Mouse (Mus musculus): ENCODE data around the gene Ttll8. TPM values are rescaled to one million over a fixed set of nuclear protein-coding genes. Genes with fewer than 3 reads are reported as not detected.

The Ttll8 gene
- polyA plus RNA-seq, 1 experiment from 2014 or later = not detected

DNA sequence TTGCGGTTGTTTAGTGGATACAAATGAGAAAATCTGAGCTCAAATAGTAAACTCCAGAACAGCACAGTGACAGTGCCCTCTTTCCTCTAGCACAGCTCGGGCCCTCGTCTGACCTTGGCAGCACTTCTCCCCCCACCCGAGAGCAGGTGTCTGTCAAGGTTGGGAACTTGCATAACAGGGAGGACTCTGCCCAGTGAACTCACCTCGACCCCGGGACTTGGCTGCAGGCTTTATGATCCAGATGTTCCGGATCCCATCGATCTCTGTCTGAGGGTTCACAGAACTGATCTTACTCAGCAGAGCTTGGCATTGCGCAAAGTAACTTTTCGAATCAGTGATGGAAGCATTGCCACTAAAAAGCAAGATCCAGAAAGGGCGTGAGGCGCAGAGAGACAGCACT, 34.9 kb downstream of the Ttll8 start:
- ATAC-seq = no peak

DNA sequence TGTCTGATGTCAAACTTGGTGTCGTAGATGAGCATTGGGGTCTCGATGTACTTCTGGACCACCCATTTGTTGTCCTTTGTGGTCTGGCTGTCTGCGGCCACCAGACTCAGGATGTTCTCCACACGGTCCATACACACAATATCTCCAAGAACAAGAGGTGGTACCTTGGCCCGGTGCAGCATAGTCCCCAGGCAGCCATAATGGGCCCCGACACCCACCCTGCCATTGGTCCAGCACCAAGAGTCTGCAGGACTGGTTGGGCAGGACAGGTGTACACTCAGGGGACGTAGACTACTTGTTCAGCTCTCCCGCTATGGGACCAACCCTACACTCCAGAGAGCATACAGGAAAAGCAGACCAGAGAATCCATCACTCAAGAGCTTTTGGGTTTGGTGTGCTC, 37.1 kb downstream of the Ttll8 start:
- 95% methylated on average over 8 of the region's 8 CpGs for WGBS
- no peak overlapping the region for H3K4me3 ChIP-seq (replicated peaks)
- H3K4me2 ChIP-seq (replicated peaks) = no peak overlapping the region
- no peaks in the 10 kb centered on the region for H3K36me3 ChIP-seq
- no peak overlapping the region for H3K27ac ChIP-seq
- no peaks in the 10 kb centered on the region for H3K9me3 ChIP-seq
- 0 out of 2 replicates have a peak, but pooled peaks cover 3% of the 10 kb centered on the region for H3K4me1 ChIP-seq (replicated peaks)
- H3K9ac ChIP-seq (replicated peaks) = no peak overlapping the region
- H3K27me3 ChIP-seq = no peaks in the 10 kb centered on the region
- no peak for ATAC-seq

More for the DNA sequence above, 34.9 kb downstream of the Ttll8 start:
- Histone ChIP-seq H3K36me3 (no peaks in the 10 kb centered on the region), H3K9me3 (no peaks in the 10 kb centered on the region), H3K9ac (replicated peaks) (no peak overlapping the region), H3K27me3 (no peaks in the 10 kb centered on the region), H3K4me3 (replicated peaks) (no peak overlapping the region), H3K4me2 (replicated peaks) (no peak overlapping the region), H3K27ac (no peak overlapping the region), H3K4me1 (replicated peaks) (0 out of 2 replicates have a peak, but pooled peaks cover 3% of the 10 kb centered on the region)
- WGBS = 86% methylated on average over 12 of the region's 12 CpGs

DNA sequence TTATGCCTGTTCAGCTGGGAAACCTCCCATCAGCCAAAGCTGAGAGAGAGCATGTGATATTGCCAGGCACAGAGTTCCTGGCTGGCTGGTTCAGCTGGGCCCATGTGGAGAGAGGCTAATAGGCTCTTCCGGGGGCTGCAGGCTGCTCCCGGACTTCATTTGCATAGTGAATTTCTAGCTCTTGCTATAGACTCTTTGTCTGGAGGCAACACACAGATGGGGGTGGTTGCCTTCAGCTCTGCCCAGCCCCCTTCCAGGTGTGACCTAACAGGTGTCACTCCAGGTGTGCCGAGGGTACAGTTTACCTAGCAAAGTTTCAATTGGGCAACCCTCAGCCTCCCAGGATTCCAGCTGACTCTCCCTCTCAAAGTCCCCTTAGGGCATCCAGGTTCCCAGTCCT, 37.9 kb downstream of the Ttll8 start:
- no peak overlapping the region for H3K27ac ChIP-seq
- H3K4me1 ChIP-seq (replicated peaks) = 0 out of 2 replicates have a peak, but pooled peaks cover 3% of the 10 kb centered on the region
- ATAC-seq = no peak
- H3K36me3 ChIP-seq = no peaks in the 10 kb centered on the region
- H3K9me3 ChIP-seq = no peaks in the 10 kb centered on the region
- no peak overlapping the region for H3K4me3 ChIP-seq (replicated peaks)
- H3K4me2 ChIP-seq (replicated peaks) = no peak overlapping the region
- WGBS = 53% methylated on average over 3 of the region's 3 CpGs
- no peaks in the 10 kb centered on the region for H3K27me3 ChIP-seq
- no peak overlapping the region for H3K9ac ChIP-seq (replicated peaks)

DNA sequence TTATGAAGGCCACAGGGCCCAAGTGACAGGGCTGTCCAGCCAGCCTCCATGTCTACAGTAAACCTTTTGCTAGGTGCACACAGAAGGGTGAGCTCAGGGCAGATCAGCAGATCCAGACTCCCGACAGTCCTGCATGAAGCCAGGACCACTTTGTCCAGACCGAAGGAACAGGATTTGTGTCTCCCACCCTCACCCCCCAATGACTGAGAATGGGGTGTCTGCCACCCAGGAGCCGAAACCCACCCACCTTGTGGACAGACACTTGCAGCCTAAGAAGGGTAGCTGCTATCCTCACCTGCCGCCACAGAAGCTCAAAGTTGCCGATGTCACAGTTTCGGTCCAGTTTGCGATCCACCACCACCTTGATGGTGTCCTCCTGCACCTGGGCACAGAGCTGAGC, 39.2 kb downstream of the Ttll8 start:
- H3K4me2 ChIP-seq (replicated peaks) = no peak overlapping the region
- no peak overlapping the region for H3K9ac ChIP-seq (replicated peaks)
- WGBS = 97% methylated on average over 7 of the region's 7 CpGs
- no peaks in the 10 kb centered on the region for H3K9me3 ChIP-seq
- 0 out of 2 replicates have a peak, but pooled peaks cover 3% of the 10 kb centered on the region for H3K4me1 ChIP-seq (replicated peaks)
- no peak overlapping the region for H3K27ac ChIP-seq
- H3K36me3 ChIP-seq = no peaks in the 10 kb centered on the region
- H3K4me3 ChIP-seq (replicated peaks) = no peak overlapping the region
- ATAC-seq = no peak
- H3K27me3 ChIP-seq = no peaks in the 10 kb centered on the region

DNA sequence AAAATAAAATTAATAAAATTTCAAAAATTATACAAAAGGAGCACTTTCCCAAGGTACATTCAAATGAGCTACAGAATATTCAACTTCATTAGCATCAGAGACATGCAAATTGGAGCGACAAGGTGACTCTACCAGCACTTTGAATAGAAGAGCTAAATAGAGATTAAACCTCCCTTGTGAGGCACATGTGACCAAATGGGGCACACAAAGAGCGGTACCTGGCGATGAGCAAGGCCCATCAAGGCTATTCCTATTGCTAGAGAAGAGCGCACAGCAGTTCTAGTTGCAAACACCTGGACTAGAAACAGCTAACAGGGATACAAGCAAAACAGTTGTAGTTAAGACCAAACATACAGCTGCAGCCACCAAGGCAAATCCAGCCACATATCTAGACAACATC, 47.9 kb downstream of the Ttll8 start:
- no peak for ATAC-seq
- no peak overlapping the region for H3K4me2 ChIP-seq (replicated peaks)
- 70% methylated on average over 4 of the region's 4 CpGs for WGBS
- H3K9me3 ChIP-seq = no peaks in the 10 kb centered on the region
- no peaks in the 10 kb centered on the region for H3K27me3 ChIP-seq
- no peak overlapping the region for H3K4me3 ChIP-seq (replicated peaks)
- no peaks in the 10 kb centered on the region for H3K36me3 ChIP-seq
- no peak overlapping the region for H3K9ac ChIP-seq (replicated peaks)
- no peak overlapping the region for H3K27ac ChIP-seq
- H3K4me1 ChIP-seq (replicated peaks) = no peaks in the 10 kb centered on the region

DNA sequence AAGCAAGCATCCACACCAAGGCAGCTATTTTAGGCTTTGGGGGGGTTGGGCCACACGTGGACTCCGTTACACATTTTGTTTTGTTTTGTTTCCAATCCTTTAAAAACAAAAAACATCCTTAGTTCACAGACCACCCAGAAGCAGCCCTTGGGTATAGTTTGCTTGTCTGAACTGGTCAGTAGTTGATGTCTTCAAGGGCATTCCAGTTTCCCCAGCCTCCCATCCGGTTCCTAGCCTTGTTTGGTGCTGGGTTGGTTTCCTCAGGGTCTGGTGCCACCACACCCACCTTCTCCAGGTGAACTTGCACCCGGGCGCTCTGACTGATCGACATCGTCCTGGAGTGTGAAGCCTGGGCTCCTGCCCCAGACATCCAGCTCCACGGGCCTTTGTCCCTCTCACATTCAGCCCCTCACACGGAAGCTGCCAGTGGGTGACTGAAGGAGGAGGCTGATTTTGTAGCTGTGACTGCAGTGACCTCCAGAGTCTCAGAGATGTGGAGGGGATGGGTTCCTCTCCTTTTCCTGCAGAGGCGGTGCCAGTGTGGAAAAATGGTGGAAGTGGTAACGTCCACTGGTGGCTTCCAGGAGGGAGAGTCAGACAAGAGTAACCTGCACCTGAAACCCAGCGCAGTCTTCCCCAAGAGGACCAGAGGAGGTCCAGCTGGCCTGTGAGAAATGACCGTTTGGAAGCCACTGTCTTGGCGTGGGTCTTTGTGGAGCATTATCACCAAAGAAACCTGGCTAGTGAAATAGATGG, 50.0 kb downstream of the Ttll8 start:
- H3K36me3 ChIP-seq = no peaks in the 10 kb centered on the region
- H3K9me3 ChIP-seq = no peaks in the 10 kb centered on the region
- ATAC-seq = no peak
- H3K27ac ChIP-seq = no peak overlapping the region
- WGBS = 90% methylated on average over 14 of the region's 14 CpGs
- no peaks in the 10 kb centered on the region for H3K27me3 ChIP-seq
- H3K4me2 ChIP-seq (replicated peaks) = no peak overlapping the region
- no peak overlapping the region for H3K4me3 ChIP-seq (replicated peaks)
- no peaks in the 10 kb centered on the region for H3K4me1 ChIP-seq (replicated peaks)
- H3K9ac ChIP-seq (replicated peaks) = no peak overlapping the region

DNA sequence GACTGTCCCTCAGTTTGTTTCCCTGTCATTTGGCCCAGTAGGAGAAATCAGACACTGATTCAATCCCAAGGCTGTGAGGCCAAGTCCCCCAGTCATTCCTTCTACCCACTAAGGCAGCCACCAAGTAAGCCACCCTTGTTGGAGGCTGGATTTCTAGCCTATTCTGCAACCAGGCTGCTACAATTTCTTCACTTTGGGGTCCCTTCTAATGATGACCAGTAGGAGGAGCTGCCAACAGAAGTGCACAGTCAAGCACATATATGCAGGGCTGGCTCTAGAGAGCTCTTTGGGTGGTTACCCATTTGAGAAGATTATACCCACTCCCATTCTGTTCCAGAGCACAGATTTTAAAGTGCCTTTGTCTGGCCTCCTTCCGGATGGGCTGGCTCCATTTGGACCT, 51.1 kb downstream of the Ttll8 start:
- Histone ChIP-seq H3K9ac (replicated peaks) (no peak overlapping the region), H3K27ac (no peak overlapping the region), H3K4me1 (replicated peaks) (no peaks in the 10 kb centered on the region), H3K4me2 (replicated peaks) (no peak overlapping the region), H3K4me3 (replicated peaks) (no peak overlapping the region), H3K9me3 (no peaks in the 10 kb centered on the region), H3K27me3 (no peaks in the 10 kb centered on the region), H3K36me3 (no peaks in the 10 kb centered on the region)
- WGBS = 76% methylated on average over 1 of the region's 1 CpGs
- ATAC-seq = no peak

DNA sequence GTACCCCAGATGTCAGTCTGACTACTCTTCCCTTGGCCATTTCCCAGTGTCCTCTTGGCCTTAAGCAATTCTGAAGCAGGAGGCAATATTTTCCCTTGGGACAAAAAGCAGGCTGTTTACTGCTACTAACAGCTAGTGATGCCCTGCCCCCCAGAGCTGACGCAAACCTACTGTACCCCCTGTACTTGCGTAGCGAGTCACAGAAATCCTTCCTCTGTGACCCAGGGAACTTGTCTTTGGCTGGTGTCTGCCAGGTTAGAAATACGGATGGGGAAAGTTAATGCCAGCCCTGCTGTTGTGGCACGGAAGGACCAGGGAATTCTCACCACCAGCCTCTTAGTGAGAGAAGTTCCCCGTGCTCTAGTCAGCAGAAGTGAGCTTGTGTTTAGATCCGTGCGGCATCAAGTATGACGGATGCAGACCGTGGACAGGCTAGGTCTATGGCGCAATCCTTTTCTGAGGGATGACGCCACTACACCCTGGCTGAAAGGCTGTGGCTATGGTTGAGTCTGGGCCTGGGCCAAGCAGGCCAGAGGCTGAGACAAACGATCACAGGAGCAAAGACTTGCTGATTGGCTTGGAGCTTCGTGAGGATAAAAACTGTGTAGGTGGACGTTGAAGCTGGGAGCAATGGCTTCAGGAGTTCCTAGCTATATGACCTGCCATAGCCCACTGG, 51.9 kb downstream of the Ttll8 start:
- no peak for ATAC-seq
- Histone ChIP-seq H3K4me3 (replicated peaks) (no peak overlapping the region), H3K36me3 (no peaks in the 10 kb centered on the region), H3K4me2 (replicated peaks) (no peak overlapping the region), H3K9me3 (no peaks in the 10 kb centered on the region), H3K27ac (no peak overlapping the region), H3K4me1 (replicated peaks) (no peaks in the 10 kb centered on the region), H3K9ac (replicated peaks) (no peak overlapping the region), H3K27me3 (no peaks in the 10 kb centered on the region)
- WGBS = 90% methylated on average over 15 of the region's 15 CpGs

DNA sequence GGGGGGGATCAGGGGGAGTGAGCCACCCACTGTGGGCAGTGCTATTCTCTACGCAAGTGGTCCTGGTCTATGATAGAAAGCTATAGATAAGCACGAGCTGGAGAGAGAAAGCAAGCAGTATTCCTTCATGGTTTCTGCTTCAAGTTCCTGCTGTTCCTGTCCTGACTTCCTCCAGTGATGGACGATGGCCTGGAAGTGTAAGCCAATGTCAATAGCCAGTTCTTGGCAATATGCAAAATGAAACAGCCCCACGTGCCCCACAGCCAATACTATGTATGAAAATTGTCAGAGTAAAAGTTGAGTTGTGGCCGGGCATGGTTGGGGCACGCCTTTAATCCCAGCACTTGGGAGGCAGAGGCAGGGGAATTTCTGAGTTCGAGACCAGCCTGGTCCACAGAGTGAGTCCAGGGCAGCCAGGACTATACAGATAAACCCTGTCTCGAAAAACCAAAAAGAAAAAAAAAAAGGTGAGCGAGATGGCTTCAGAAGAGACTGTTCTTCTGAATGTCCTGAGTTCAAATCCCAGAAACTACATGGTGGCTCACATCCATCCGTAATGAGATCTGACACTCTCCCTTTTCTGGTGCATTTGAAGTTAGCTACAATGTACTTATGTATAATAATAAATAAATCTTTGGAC, 57.8 kb downstream of the Ttll8 start:
- Histone ChIP-seq H3K4me1 (replicated peaks) (no peaks in the 10 kb centered on the region; the same call in 1 of the 2 replicates), H3K27me3 (0 out of 2 replicates have a peak, but pooled peaks cover 7% of the 10 kb centered on the region), H3K4me3 (replicated peaks) (no peak overlapping the region), H3K27ac (no peak overlapping the region), H3K36me3 (no peaks in the 10 kb centered on the region), H3K9ac (replicated peaks) (no peak overlapping the region), H3K4me2 (replicated peaks) (no peak overlapping the region), H3K9me3 (no peaks in the 10 kb centered on the region)
- WGBS = 89% methylated on average over 10 of the region's 10 CpGs
- ATAC-seq = no peak

DNA sequence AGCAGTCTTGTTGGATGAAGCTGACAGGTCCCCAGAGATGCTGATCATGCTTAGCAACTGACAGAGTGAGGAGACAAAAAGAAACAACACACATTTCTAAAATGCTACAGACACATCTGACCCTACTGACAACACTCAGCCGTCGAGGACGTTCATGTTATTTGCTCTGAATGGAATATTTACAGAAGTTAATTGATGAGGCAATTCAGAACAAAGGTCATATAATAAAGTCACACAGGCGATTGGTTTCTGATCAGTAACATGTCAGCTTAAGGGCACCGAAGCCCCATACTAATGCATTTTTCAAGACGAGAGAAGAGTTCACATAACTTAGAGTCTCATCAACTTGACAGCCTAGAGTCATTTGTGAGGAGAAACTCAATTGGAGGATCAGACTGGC, 58.3 kb downstream of the Ttll8 start:
- H3K9ac ChIP-seq (replicated peaks) = no peak overlapping the region
- ATAC-seq = no peak
- H3K4me3 ChIP-seq (replicated peaks) = no peak overlapping the region
- H3K4me2 ChIP-seq (replicated peaks) = no peak overlapping the region
- no peaks in the 10 kb centered on the region for H3K36me3 ChIP-seq
- H3K27me3 ChIP-seq = 0 out of 2 replicates have a peak, but pooled peaks cover 7% of the 10 kb centered on the region
- H3K4me1 ChIP-seq (replicated peaks) = peaks cover 5% of the 10 kb centered on the region
- WGBS = 90% methylated on average over 6 of the region's 6 CpGs
- no peak overlapping the region for H3K27ac ChIP-seq
- H3K9me3 ChIP-seq = no peaks in the 10 kb centered on the region

DNA sequence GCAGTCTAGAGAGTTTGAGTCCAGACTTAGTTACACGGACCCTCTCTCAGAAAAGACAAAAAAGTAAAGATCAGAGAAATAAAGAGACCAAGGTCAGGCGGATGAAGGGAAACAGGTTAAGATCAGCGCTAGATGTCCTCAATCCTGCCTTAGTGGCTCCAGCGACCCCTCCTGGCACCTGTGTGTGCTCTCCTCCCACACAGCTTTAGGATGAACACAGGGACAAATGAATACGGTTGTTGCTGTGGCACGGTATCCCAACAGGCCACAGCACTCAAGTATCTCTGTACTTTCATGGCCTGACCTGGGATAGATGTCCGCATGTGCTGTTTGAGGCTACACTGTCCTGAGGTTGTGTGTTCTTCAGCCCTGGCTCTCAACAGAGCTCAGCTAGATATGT, 59.1 kb downstream of the Ttll8 start:
- WGBS = 66% methylated on average over 7 of the region's 7 CpGs
- Histone ChIP-seq H3K27ac (no peak overlapping the region), H3K36me3 (no peaks in the 10 kb centered on the region)

DNA sequence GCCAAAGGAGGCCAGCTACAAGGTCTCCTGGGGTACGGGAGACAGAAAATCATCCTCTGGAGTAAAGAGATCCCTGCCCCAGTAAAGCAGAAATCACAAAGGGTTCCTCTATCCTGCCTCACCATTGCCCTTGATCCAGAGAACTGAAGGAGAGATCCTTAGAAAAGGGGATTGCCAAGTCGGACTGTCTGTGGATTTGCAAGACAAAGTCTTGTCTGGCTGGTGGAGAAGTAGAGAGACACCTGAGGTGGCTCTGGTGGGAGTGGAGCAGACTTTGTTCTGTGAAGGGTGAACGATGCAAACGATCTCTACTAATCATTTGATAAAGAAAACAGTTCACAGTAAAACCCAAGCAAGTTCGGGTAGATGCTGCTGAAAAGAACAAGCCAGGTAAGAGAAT, 61.3 kb downstream of the Ttll8 start:
- no peak for ATAC-seq

More for the DNA sequence above, 59.1 kb downstream of the Ttll8 start:
- ATAC-seq = no peak
- Histone ChIP-seq H3K4me3 (replicated peaks) (no peak overlapping the region), H3K27me3 (peaks cover 8% of the 10 kb centered on the region; the same call in 1 of the 2 replicates), H3K9ac (replicated peaks) (no peak overlapping the region), H3K9me3 (no peaks in the 10 kb centered on the region), H3K4me2 (replicated peaks) (no peak overlapping the region), H3K4me1 (replicated peaks) (peaks cover 11% of the 10 kb centered on the region)

More for the DNA sequence above, 61.3 kb downstream of the Ttll8 start:
- Histone ChIP-seq H3K4me2 (replicated peaks) (no peak overlapping the region), H3K4me3 (replicated peaks) (no peak overlapping the region), H3K9me3 (no peaks in the 10 kb centered on the region), H3K27ac (no peak overlapping the region), H3K36me3 (no peaks in the 10 kb centered on the region), H3K9ac (replicated peaks) (no peak overlapping the region), H3K4me1 (replicated peaks) (peaks cover 11% of the 10 kb centered on the region), H3K27me3 (peaks cover 19% of the 10 kb centered on the region)
- 83% methylated on average over 5 of the region's 5 CpGs for WGBS
